Mouse (Mus musculus) frontal cortex, adult 2 months (tissue): Measurements from ENCODE around the gene Cux1. TPM values are rescaled to one million over a fixed set of nuclear protein-coding genes. Genes with fewer than 3 reads are reported as not detected.

Experiments
- DNase-seq, 2 experiments: peaks; one replicate each; pipeline ENCODE4 v3.0.0; 2022; ENCODE audit warnings: low spot score in 1 of 2; ENCODE audit errors: extremely low spot score in 1 of 2
- polyA plus RNA-seq: library from polyadenylated mRNA; depleted of rRNA; stranded (reverse); fragments of >200 nt; gene quantifications from 2 replicates; pipeline ENCODE4 v1.2.3, GENCODE M21; 2012

The Cux1 gene
- polyA plus RNA-seq, 1 experiment, result 65.0 TPM

DNA sequence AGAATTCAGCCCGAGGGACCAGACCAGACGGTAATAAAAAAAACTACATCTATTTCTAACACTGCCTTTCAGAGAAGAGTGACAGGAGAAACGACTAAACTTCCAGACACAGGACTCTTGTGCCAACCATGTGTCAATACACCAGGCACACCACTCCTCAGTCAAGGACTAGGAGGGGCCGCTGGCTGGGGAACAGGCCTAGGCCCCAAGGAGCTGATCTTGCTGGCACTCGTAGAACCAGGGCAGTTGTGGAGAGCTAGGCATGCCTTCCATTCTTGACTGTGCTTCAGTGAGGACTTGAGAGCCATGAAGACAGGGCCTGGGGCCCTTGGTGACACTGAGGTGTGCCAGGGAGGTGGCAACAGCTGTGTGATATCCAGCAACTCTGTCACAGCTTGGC lies 121.3 kb downstream of the Cux1 start:
- no peak for DNase-seq

DNA sequence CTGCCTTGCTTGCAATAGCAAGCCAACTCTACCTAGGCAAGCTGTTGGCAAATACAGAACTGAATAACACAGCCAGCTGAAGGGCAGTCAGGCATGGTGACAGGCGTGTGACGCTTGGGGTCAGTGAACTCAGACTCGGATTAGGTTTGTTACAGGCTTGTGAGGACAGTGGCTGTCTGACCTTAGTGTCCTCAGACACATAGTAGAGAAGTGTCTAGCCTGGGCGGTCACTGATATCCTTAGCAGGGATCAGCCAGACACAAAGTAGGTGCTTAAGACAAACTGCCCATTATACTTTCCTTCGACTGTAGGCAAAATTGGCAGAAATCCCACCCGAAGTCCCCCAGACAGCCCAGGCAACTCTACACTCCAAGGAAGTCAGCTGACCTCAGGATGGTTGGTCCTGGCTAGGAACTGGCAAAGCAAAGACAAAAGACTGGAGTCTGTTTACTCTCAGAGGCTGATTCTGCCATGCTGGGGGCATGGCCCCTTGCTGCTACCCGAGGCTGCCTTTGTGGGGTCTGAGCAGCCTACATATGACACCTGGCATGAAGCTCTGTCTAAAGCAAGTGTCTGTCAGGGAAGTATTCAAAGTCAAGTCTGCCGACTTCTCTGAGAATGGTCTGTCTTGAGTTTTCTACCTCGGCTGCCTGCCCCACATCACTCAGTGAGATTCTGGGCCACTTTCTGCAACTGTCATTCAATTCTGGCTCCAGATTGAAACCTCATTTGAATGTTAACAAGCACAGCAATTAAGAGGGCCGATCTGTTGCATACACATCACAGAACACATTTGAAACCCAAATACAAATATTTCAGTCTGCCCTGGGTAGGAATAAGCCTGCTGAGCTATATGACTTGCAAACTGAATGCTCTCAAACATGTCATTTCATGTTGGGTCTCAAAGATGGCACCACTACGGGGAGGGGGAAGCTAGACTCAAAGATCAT lies 124.8 kb downstream of the Cux1 start:
- DNase-seq, result no peak

DNA sequence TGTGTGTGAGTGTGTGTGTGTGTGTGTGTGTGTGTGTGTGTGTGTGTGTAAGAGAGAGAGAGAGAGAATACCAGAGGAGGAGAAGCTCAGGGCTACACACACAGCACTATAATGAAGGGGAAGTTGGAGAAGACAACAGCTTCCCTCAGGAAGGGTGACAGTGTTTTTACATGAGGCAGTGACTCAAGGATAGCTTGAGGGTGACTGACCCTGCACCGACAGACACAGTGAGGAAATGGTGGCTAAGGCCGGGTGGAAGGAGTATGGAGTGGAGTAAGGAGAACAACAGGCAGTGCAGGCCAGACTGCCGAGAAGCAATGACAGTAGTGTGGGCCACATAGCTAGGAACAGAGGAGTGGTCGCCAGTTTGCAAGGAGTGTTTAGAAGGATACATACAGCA lies 137.6 kb downstream of the Cux1 start:
- DNase-seq, result no peak

DNA sequence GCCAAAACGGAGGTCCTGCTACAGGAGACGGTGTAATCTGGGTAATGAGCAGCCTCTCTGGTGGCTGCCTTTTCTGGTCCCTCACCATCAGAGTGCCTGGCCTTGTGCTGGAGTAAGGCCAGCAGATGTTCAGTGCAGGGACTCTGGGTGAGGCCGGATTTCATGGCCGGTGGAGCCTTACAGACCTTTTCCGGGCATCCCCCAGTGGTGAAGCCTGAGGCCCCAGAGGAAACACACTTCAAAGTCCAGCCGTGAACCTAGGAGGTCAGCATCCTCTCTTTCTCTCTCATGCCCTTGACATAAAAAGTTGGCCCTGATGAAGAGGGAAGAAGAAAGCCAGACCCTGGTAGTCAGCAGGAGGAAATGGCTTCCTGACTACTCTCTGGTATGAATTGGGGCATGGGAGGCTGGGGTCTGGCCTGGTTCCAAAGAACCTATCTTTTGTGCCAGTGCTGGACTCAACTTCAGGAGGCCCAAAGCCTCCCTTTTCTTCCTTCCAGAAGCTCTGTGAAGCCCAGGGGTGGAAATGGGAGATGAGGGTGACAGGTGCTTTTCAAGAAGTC lies 138.7 kb downstream of the Cux1 start:
- DNase-seq, result no peak

DNA sequence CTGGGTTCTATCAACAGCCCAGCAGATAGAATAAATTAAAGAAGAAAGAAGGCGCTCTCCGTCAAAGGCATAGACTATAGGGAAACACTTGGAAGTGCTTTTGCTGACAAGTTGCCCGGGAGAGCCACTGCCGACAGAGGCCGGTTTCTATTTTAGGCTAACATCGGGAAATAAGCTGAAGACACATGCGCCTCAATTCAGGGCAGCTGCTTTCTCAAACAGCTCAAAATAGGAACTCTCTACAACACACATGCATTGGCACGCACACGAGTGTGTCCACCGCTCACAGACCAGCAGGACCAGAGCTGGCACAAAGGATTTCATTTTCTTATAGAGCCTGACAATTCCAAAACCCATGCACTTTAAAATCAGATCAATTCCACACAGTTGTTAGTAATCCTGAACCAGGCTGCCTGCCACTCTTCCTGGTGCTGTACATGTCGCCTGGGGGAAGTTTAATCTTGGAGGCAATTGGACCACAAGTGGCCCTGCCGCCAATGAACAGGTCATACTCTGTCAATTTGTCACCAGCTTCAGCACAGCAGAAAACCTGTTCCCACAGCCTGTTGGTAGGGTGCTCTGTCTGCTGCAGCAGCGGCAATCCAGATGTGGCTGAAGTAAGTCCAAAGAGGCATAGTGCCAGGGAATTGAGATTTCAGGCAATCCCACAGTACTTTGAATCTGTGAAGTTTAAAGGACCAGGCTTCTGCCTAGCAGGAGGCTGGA lies 139.4 kb downstream of the Cux1 start:
- peak; percentile 44 to 60 for DNase-seq

DNA sequence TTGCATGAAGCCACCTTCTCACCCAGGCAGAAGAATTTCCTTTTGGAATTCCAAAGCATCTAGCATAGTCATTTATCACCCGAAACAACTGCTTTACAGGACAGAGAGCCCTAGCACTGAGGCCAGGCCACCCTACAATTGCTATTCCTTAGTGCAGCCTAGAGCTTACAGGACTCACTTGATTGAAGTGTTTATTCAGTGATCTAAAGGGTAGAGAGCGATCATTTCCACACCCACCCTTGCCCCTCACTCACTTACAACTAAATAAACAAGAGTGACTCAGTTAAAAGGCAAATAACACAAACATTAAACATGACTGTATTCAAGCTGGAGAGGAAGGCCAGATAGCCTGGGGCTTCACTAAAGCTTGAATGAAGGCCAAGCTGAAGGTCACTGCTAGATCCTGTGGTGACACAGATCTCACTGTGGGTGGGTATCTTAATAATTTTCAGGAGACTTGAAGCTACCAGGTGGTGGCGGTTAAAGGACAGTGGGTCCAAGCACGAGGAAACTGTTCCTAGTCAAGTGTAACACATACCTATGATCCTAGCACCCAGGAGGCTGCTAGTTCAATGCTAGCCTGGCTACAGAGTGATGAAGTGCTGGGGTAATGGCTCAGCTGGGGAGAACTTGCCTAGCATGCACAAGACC lies 140.0 kb downstream of the Cux1 start:
- no peak for DNase-seq

DNA sequence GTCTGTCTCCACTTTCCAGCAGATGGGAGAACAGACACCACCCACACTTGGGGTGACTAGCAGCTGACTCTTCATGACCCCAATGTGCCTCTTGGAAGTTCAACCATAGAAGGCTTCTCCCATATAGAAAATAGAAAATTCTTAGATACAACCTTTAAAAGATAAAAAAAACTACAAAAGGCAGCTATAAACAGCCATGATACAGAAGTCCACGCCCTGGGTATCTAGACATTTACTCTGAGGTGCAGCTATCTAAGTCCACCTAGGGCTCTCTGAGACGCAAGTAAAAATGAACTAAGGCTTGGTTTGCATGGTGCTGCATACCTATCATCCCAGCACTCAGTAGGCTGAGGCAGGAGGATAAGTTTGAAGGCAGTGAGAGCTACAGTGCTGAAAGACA lies 144.3 kb downstream of the Cux1 start:
- no peak for DNase-seq

DNA sequence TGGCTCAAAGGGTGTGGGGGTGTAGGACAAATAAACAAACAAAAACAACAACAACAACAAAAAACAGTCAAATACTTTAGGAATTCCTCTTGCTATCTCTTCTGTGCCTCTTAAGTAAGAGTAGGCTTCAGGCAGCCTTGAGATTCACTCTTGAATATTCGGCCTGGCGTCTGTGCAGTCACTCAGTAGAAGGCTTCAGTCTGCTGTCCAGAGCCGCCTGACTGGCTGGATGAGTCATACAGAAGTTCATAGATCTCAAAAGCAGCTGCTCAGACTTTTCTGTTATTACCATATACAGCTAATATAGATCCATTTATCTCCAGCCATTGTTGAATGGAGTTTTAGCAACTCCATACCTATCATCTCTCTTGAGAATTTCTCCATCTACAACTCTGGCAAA lies 145.4 kb downstream of the Cux1 start:
- DNase-seq, result no peak

DNA sequence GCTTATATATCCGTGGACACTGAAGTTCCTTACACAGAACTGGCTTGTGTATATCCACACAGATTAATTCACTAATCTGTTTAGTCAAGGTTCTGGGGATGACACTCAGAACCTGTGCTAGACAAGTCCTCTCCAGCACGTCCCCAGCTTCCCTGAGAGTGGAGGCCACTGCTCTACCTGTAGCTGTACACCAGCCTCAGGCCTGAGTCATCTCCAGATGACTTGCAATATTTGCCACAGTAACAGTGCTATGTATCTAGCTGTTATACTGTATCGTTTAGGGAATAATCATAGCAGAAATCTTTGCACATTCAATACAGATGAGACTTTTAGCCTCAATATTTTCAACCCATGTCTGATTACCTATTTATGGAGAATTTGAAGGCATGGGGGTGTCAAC lies 146.0 kb downstream of the Cux1 start:
- DNase-seq, result no peak

DNA sequence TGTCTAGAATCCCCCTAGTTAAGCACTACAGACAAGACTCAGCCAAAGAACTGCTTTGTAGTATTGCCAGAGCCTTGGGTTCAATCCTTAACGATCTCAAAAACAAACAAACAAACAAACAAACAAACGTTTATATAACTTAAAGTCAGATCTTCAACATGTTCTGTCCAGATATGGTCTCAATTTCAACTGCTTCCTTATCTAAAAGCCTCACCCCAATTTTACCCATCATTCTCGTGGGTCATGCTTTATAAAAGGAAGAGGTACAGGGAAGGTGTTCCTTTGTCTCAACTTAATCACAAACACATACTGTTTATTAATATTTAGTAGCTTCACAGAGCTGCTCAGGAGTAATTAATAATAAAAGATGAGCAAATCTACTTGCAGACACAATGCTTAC lies 146.9 kb downstream of the Cux1 start:
- DNase-seq, result no peak

DNA sequence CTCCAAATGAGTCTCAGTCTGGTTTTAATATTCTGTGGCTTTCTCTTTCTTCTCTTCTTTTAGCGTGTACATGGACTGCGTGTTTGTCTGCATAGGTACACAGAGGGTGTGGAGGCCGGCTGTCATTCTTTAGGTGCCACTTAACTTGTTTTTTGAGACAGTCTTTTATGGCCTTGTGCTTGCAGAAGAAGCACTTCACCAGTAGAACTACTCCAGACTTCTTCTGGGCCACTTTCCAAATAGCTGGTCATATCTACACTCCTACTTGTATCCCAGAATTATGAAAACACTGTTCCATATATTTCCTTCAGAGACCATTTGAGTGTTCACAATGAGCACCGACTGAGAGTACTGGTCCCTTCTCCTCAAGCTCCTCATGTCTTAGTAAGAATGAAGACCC lies 149.4 kb downstream of the Cux1 start:
- DNase-seq, result peak in 1 of 2 experiments; percentile 45

DNA sequence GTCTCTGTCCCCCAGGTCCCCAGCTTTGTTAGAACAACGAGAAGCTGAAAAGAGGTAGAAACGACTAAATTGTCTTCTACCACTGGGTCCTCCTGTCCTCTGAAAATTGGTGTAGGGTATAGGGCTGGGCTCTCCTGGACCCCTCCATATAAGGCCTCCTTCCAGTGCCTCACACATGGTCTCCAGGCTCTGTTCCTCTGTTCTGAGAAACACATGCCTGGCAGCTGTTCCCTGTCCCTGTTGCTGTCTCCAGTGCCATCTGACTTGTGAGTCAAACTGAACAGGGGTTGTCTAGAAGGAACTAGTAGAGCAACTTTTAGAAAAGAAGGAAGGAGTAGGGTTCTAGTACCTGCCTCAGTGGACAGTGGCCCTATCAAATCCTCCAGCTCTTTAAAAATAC lies 152.8 kb downstream of the Cux1 start:
- no peak for DNase-seq

DNA sequence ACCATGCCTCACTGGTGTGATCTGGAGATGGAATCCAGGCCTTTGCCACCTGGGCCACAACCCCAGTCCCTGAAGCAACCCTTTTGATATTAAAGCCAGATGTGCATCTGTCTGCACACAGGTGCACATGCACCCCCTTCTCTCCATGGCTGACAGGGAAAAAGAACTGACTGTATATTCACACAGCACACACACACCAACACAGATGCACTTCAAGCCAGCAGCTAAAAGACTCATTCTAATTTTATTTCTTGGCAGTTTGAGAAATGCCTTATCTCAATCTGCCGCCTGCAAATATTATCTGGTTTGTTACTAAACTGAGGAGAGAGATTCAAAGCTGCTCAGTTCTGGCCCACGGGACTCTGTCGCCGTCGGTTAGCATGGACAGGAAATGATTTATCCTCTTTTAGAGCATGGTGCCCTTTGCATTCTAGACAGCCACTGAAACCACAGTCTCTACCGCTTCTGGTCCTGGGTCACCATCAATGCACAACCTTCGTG lies 156.6 kb downstream of the Cux1 start:
- DNase-seq, result no peak

DNA sequence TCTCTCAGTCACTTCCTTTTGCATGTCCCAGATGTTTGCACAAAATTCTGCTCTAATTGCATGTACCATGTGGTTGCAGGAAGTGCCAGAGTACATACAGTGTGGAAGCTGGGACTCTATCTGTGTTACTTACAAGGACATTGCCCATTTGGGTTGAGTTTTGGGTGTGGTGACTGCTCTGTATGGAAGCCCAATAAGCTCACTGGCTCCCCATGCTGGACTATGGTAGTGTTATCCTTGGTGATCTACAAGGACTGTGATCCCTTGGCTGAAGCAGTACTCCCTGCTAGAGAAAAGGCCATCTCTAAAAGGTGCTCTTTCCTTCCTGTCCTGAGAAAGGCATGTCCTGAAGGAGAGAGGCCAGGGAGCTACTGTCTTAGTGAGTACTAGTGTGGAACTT lies 160.9 kb downstream of the Cux1 start:
- DNase-seq, result no peak

DNA sequence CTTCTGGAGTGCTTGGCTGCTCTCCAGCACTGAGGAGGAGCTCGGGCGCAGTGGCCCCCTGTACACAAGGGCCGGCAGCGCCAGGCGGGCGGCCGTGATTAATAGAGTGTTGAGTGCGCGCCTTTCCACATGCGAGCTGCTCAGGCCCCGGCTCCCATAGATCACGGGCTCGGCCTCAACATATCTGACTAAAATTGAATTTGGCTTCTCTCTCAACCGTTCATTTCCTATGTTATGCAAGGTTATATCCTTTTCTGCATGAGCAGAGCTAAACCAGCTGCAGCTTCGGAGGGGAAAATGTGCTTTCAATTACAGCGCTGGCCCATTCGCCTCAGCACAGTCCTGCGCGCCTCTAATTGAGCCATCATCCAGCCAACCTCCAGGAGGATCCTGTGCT lies 163.7 kb downstream of the Cux1 start:
- DNase-seq, result peak in 1 of 2 experiments; percentile 19

DNA sequence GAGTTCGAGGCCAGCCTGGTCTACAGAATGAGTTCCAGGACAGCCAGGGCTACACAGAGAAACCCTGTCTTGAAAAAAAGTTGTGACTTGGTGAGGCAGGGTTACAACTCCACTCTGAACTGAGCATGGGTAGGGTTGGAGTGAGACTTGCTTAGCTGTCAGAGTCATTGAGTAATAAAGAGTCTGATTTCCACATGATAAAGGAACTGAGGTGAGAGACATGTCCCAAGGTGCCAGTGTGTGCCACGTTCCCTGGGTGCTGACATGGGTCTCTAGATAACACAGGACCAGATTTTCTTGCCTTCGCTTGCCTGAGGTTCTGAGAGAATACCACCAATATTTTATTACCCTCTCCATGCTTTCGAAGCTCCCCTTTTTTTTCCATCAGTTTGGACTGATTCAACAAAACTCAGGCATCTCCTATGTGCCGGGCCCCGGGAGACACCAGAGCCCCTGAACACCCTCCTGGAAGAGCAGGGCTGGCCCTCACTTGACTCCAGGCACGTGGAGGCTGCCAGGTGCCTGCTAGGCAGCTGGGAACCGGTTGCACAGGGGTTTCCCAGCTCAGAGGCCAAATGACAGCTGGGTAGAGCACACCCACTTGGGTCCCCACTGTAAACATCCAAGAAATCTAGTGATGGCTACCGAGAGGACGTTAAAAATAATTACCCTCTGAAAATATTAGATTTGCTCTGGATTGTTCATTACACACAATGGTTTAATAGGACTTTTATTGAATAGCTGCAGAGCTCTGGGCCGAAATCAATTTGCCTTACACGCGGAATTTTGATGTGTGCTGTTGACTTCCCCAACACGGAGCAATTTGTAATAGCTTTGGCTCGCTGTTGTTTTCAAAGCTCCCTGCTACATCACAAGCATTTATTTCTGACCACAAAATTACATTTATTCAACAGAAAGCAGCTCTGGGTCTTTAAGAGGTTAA lies 164.4 kb downstream of the Cux1 start:
- DNase-seq, result no peak

DNA sequence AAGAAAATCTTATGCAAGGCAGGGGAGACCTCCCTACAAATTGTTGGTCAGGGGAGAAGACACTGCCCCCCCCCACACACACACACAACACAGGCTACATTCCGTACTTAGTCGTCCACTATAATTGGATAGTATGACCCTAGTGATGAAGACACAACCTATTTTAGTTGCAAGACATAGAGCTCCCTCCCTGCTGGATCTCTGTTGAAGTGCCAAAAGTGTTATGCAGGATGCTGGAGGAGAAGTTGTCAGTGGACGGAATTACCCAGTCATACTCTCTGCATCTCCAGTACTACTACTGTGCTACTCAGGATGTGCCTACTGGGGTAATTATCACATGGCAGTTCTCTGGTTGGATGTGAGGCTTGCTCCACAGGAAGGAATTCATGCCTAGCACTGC lies 168.6 kb downstream of the Cux1 start:
- DNase-seq, result no peak

DNA sequence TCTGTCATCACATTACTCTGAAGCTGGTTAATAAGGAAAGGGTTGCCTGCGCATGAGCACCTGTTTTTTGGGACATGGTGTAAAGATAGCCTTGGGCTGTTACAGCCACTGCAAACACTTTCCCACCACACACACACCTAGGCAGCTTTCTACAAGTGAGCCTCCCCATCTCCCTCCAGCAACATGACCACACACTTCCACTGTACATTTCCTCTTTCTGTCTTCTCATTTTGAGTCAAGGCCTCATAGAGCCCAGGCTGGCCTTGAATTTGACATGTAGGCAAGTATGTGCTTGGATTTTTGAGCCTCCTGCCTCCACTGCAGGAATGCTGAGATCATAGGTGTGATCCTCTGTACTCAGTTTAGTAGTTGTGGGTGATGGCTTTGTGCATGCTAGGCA lies 170.6 kb downstream of the Cux1 start:
- DNase-seq, result no peak

DNA sequence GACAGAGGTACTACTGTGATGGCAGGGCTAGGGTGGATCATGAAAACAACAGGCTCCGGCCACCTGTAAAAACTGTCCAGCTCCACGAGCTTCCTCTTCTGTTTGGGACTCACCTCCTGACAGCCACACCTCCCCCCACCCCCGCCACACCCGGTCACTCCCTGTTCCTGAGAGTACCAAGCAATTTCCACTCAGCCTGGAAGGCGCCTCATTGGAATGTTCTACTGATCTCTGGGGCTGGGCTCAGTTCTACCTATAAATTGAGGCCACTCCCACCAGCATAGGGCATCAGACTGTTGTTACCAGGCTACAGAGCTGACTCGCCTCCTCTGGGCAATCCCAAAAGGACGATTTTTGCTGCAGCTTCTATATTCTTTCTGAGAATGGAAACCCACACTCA lies 171.0 kb downstream of the Cux1 start:
- DNase-seq, result no peak
